Mouse (Mus musculus): ENCODE data around the gene Ovol1. TPM values are rescaled to one million over a fixed set of nuclear protein-coding genes. Genes with fewer than 3 reads are reported as not detected.

The Ovol1 gene
- total and polyA plus RNA-seq, 2 experiments: 0.12 TPM; not detected in 1

- TF ChIP-seq POLR2A (IDR thresholded peaks at IDR 0.05; ENCODE audit: extremely low read depth, insufficient read depth, low read length) (no peak), CTCF (IDR thresholded peaks at IDR 0.05; ENCODE audit: low read depth, low read length) (no peak)
- Histone ChIP-seq H3K4me3 (ENCODE audit: insufficient read depth, low read depth, low read length) (no peak overlapping the region), H3K27me3 (ENCODE audit: control insufficient read depth, insufficient read depth, low read length) (no peaks in the 10 kb centered on the region), H3K79me2 (ENCODE audit: control insufficient read depth, insufficient read depth, low read length) (no peaks in the 10 kb centered on the region; the same call in 1 of the 2 replicates), H3K4me1 (ENCODE audit: control insufficient read depth, insufficient read depth, low read length) (peaks cover 9% of the 10 kb centered on the region), H3K36me3 (ENCODE audit: control insufficient read depth, insufficient read depth, low read length) (no peaks in the 10 kb centered on the region), H3K9ac (ENCODE audit: low read depth, low read length) (no peak overlapping the region), H3K27ac (replicated peaks; ENCODE audit: insufficient read depth, low read depth, low read length) (no peak overlapping the region)
- 89% methylated on average over 3 of the region's 3 CpGs for WGBS
- DNase-seq (ENCODE audit: extremely low read depth, low read depth, low spot score): no peak
Observed at GRCm38 (mm10) chr19:5513005-5513349, 47.5 kb downstream of the Ovol1 start.

GRCm38 (mm10) chr19:5512091-5513004 lies 48.1 kb downstream of the Ovol1 start:
- H3K4me3 ChIP-seq (ENCODE audit: insufficient read depth, low read depth, low read length): no peak overlapping the region
- no peaks in the 10 kb centered on the region for H3K27me3 ChIP-seq (ENCODE audit: control insufficient read depth, insufficient read depth, low read length)
- H3K27ac ChIP-seq (replicated peaks; ENCODE audit: insufficient read depth, low read depth, low read length): no peak overlapping the region
- no peak overlapping the region for H3K9ac ChIP-seq (ENCODE audit: low read depth, low read length)
- H3K4me1 ChIP-seq (ENCODE audit: control insufficient read depth, insufficient read depth, low read length): peaks cover 9% of the 10 kb centered on the region
- WGBS: 80% methylated on average over 12 of the region's 12 CpGs
- no peaks in the 10 kb centered on the region; the same call in 1 of the 2 replicates for H3K79me2 ChIP-seq (ENCODE audit: control insufficient read depth, insufficient read depth, low read length)
- no peaks in the 10 kb centered on the region for H3K36me3 ChIP-seq (ENCODE audit: control insufficient read depth, insufficient read depth, low read length)
- no peak for DNase-seq (ENCODE audit: extremely low read depth, low read depth, low spot score)
- no peak for TF ChIP-seq POLR2A (IDR thresholded peaks at IDR 0.05; ENCODE audit: extremely low read depth, insufficient read depth, low read length)
- TF ChIP-seq CTCF (IDR thresholded peaks at IDR 0.05; ENCODE audit: low read depth, low read length): no peak

GRCm38 (mm10) chr19:5511074-5511632 lies 49.3 kb downstream of the Ovol1 start:
- no peak for DNase-seq (ENCODE audit: extremely low read depth, low read depth, low spot score)
- TF ChIP-seq CTCF (IDR thresholded peaks at IDR 0.05; ENCODE audit: low read depth, low read length): no peak
- TF ChIP-seq POLR2A (IDR thresholded peaks at IDR 0.05; ENCODE audit: extremely low read depth, insufficient read depth, low read length): no peak
- H3K27me3 ChIP-seq (ENCODE audit: control insufficient read depth, insufficient read depth, low read length): no peaks in the 10 kb centered on the region
- H3K9ac ChIP-seq (ENCODE audit: low read depth, low read length): peak overlapping the region; percentile 68
- no peaks in the 10 kb centered on the region; the same call in 1 of the 2 replicates for H3K79me2 ChIP-seq (ENCODE audit: control insufficient read depth, insufficient read depth, low read length)
- peak overlapping the region; percentile 2 for H3K27ac ChIP-seq (replicated peaks; ENCODE audit: insufficient read depth, low read depth, low read length)
- 38% methylated on average over 15 of the region's 15 CpGs for WGBS
- H3K4me3 ChIP-seq (ENCODE audit: insufficient read depth, low read depth, low read length): peak overlapping the region; percentile 51
- no peaks in the 10 kb centered on the region for H3K36me3 ChIP-seq (ENCODE audit: control insufficient read depth, insufficient read depth, low read length)
- peaks cover 9% of the 10 kb centered on the region for H3K4me1 ChIP-seq (ENCODE audit: control insufficient read depth, insufficient read depth, low read length)

- Histone ChIP-seq H3K27ac (replicated peaks; ENCODE audit: insufficient read depth, low read depth, low read length) (peak within 1 kb of the TSS; percentile 2), H3K4me3 (ENCODE audit: insufficient read depth, low read depth, low read length) (peak within 1 kb of the TSS; percentile 62), H3K4me1 (ENCODE audit: control insufficient read depth, insufficient read depth, low read length) (peaks cover 9% of the 10 kb centered on the region), H3K36me3 (ENCODE audit: control insufficient read depth, insufficient read depth, low read length) (no peaks in the 10 kb centered on the region), H3K79me2 (ENCODE audit: control insufficient read depth, insufficient read depth, low read length) (no peaks in the 10 kb centered on the region; the same call in 1 of the 2 replicates), H3K9ac (ENCODE audit: low read depth, low read length) (peak within 1 kb of the TSS; percentile 68), H3K27me3 (ENCODE audit: control insufficient read depth, insufficient read depth, low read length) (no peaks in the 10 kb centered on the region)
- 3% methylated on average over 46 of the region's 47 CpGs for WGBS
- TF ChIP-seq POLR2A (IDR thresholded peaks at IDR 0.05; ENCODE audit: extremely low read depth, insufficient read depth, low read length) (0 out of 2 replicates have a peak, but pooled peaks have one; percentile 4), CTCF (IDR thresholded peaks at IDR 0.05; ENCODE audit: low read depth, low read length) (no peak)
- DNase-seq (ENCODE audit: extremely low read depth, low read depth, low spot score): peak; percentile 97
Observed at GRCm38 (mm10) chr19:5510031-5511026, 50.1 kb downstream of the Ovol1 start, which contains the start of gene Snx32. Snx32 (minus strand) TSS chr19:5510538.

- Histone ChIP-seq H3K4me1 (ENCODE audit: control insufficient read depth, insufficient read depth, low read length) (no peaks in the 10 kb centered on the region), H3K79me2 (ENCODE audit: control insufficient read depth, insufficient read depth, low read length) (no peaks in the 10 kb centered on the region; the same call in 1 of the 2 replicates), H3K36me3 (ENCODE audit: control insufficient read depth, insufficient read depth, low read length) (no peaks in the 10 kb centered on the region), H3K27me3 (ENCODE audit: control insufficient read depth, insufficient read depth, low read length) (no peaks in the 10 kb centered on the region), H3K4me3 (ENCODE audit: insufficient read depth, low read depth, low read length) (no peak within 1 kb of the TSS), H3K27ac (replicated peaks; ENCODE audit: insufficient read depth, low read depth, low read length) (no peak within 1 kb of the TSS), H3K9ac (ENCODE audit: low read depth, low read length) (no peak within 1 kb of the TSS)
- WGBS: 79% methylated on average over 17 of the region's 17 CpGs
- DNase-seq (ENCODE audit: extremely low read depth, low read depth, low spot score): no peak
- TF ChIP-seq CTCF (IDR thresholded peaks at IDR 0.05; ENCODE audit: low read depth, low read length) (no peak), POLR2A (IDR thresholded peaks at IDR 0.05; ENCODE audit: extremely low read depth, insufficient read depth, low read length) (no peak)
Observed at GRCm38 (mm10) chr19:5503687-5504086, 56.8 kb downstream of the Ovol1 start, which contains the start of gene 1700020D05Rik. 1700020D05Rik (minus strand) TSS chr19:5503787.
